10 mouse cellular contexts compared by ENCODE assay signal in the genomic region with DNA sequence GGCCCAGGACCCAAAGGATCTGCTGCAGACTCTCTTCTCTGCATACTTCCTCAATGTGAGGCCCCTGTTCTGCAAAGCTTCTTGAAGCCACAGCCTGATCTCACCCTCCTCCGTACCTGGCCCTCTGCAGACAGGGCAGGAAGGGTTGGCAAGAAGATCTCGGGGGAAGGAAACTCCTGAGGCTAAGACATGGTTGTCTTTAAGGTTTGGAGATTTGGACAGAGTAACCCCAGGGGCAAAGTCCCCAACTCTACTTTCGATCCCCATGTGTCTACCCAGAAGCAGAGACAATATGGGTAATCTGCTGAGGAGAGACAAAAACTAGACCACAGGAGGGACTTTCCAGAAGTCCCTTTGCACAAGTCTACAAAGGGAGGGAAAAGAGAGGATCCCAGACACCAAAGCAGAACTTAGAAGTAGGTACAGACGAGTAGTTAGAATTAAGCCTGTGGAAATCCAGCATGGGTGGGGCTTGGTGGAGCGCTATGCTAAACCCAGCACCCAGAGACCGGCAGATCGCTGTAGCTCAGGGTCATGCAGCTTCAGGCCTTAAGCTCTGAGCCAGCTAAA. TPM values are rescaled to one million over a fixed set of nuclear protein-coding genes. Genes with fewer than 3 reads are reported as not detected.
DNase-seq lines count a peak whose midpoint lies in the region; ATAC-seq and TF ChIP-seq lines count a peak whose summit lies in the region.
"Had no signal": no experiment of that assay in that cellular context is flagged by ENCODE, and none has a peak within 500 bp of the region (broad histone marks: within the 10 kb centered on the region; RNA-seq: fewer than 3 reads in every experiment).

No protein-coding gene starts in this region.

- H3K4me3 ChIP-seq in heart, embryonic 13.5 days: no peak overlapping the region
- H3K4me3 ChIP-seq in embryonic facial prominence, embryonic 14.5 days (ENCODE audit: low read depth, low read length): no peak overlapping the region
- H3K4me3 ChIP-seq in liver, postnatal 0 days (ENCODE audit: low read depth, low read length): no peak overlapping the region
- no peak overlapping the region for H3K4me3 ChIP-seq in midbrain, embryonic 13.5 days (replicated peaks)
- no peak overlapping the region for H3K4me3 ChIP-seq in hindbrain, embryonic 16.5 days (ENCODE audit: low read length)
- H3K4me3 ChIP-seq: erythroblast, embryonic 14.5 days had no signal

- H3K9ac ChIP-seq in heart, embryonic 13.5 days: peak overlapping the region; percentile 54; the same call in 1 of the 2 replicates
- H3K9ac ChIP-seq in embryonic facial prominence, embryonic 14.5 days (ENCODE audit: low read depth, low read length): peak overlapping the region; percentile 26; the same call in 1 of the 2 replicates
- no peak overlapping the region for H3K9ac ChIP-seq in liver, postnatal 0 days (replicated peaks)
- no peak overlapping the region for H3K9ac ChIP-seq in midbrain, embryonic 13.5 days (replicated peaks)
- H3K9ac ChIP-seq in hindbrain, embryonic 16.5 days (ENCODE audit: low read depth, low read length): no peak overlapping the region

- H3K9me3 ChIP-seq in heart, embryonic 13.5 days: no peaks in the 10 kb centered on the region
- no peaks in the 10 kb centered on the region for H3K9me3 ChIP-seq in embryonic facial prominence, embryonic 14.5 days (ENCODE audit: control insufficient read depth, low read length)
- no peaks in the 10 kb centered on the region for H3K9me3 ChIP-seq in liver, postnatal 0 days (ENCODE audit: low read length)
- H3K9me3 ChIP-seq in midbrain, embryonic 13.5 days: no peaks in the 10 kb centered on the region
- H3K9me3 ChIP-seq in hindbrain, embryonic 16.5 days (ENCODE audit: control insufficient read depth, low read length): no peaks in the 10 kb centered on the region

- H3K27ac ChIP-seq in heart, embryonic 13.5 days (replicated peaks): peak overlapping the region; percentile 73; the same call in 1 of the 2 replicates
- peak overlapping the region; percentile 86 for H3K27ac ChIP-seq in embryonic facial prominence, embryonic 14.5 days (replicated peaks; ENCODE audit: low read depth, low read length)
- H3K27ac ChIP-seq in liver, postnatal 0 days (ENCODE audit: low read depth): 0 out of 2 replicates have a peak overlapping the region, but pooled peaks have one; percentile 11
- no peak overlapping the region for H3K27ac ChIP-seq in midbrain, embryonic 13.5 days
- no peak overlapping the region for H3K27ac ChIP-seq in hindbrain, embryonic 16.5 days (ENCODE audit: low read depth, low read length)

- no peaks in the 10 kb centered on the region for H3K36me3 ChIP-seq in heart, embryonic 13.5 days
- H3K36me3 ChIP-seq in embryonic facial prominence, embryonic 14.5 days (ENCODE audit: control insufficient read depth, insufficient read depth, low read length): no peaks in the 10 kb centered on the region
- H3K36me3 ChIP-seq in liver, postnatal 0 days (replicated peaks; ENCODE audit: insufficient read depth, low read length): no peaks in the 10 kb centered on the region
- no peaks in the 10 kb centered on the region for H3K36me3 ChIP-seq in midbrain, embryonic 13.5 days
- no peaks in the 10 kb centered on the region for H3K36me3 ChIP-seq in hindbrain, embryonic 16.5 days (ENCODE audit: control insufficient read depth, insufficient read depth, low read length)

- no peaks in the 10 kb centered on the region for H3K27me3 ChIP-seq in heart, embryonic 13.5 days (replicated peaks)
- no peaks in the 10 kb centered on the region for H3K27me3 ChIP-seq in embryonic facial prominence, embryonic 14.5 days (replicated peaks; ENCODE audit: control insufficient read depth, insufficient read depth, low read length)
- no peaks in the 10 kb centered on the region for H3K27me3 ChIP-seq in liver, postnatal 0 days (ENCODE audit: insufficient read depth, low read length)
- 0 out of 2 replicates have a peak, but pooled peaks cover 2% of the 10 kb centered on the region for H3K27me3 ChIP-seq in midbrain, embryonic 13.5 days
- no peaks in the 10 kb centered on the region for H3K27me3 ChIP-seq in hindbrain, embryonic 16.5 days (replicated peaks; ENCODE audit: control insufficient read depth, insufficient read depth, low read length)

- TF ChIP-seq EP300 in liver, postnatal 0 days (IDR thresholded peaks at IDR 0.05; ENCODE audit: low read depth): no peak

- H3K4me2 ChIP-seq in heart, embryonic 13.5 days: no peak overlapping the region
- H3K4me2 ChIP-seq in embryonic facial prominence, embryonic 14.5 days (ENCODE audit: low read depth, low read length): peak overlapping the region; percentile 15; the same call in 1 of the 2 replicates
- H3K4me2 ChIP-seq in liver, postnatal 0 days (ENCODE audit: low read depth, low read length): no peak overlapping the region
- H3K4me2 ChIP-seq in midbrain, embryonic 13.5 days (replicated peaks): no peak overlapping the region
- H3K4me2 ChIP-seq in hindbrain, embryonic 16.5 days (ENCODE audit: low read length): no peak overlapping the region

- no peak for TF ChIP-seq CTCF in liver, postnatal 0 days (IDR thresholded peaks at IDR 0.05; ENCODE audit: low read depth)

- H3K4me1 ChIP-seq in heart, embryonic 13.5 days: peaks cover 55% of the 10 kb centered on the region
- H3K4me1 ChIP-seq in embryonic facial prominence, embryonic 14.5 days (ENCODE audit: control insufficient read depth, insufficient read depth, low read length): peaks cover 52% of the 10 kb centered on the region
- peaks cover 42% of the 10 kb centered on the region for H3K4me1 ChIP-seq in liver, postnatal 0 days (ENCODE audit: insufficient read depth)
- H3K4me1 ChIP-seq in midbrain, embryonic 13.5 days (replicated peaks): peaks cover 42% of the 10 kb centered on the region
- peaks cover 21% of the 10 kb centered on the region for H3K4me1 ChIP-seq in hindbrain, embryonic 16.5 days (ENCODE audit: control insufficient read depth, insufficient read depth, low read depth, low read length)

- no peak for ATAC-seq in heart, embryonic 13.5 days (ENCODE audit: extremely low read depth, insufficient number of reproducible peaks, low FRiP score, low TSS enrichment)
- ATAC-seq in embryonic facial prominence, embryonic 14.5 days (ENCODE audit: low read depth): no peak
- no peak for ATAC-seq in liver, postnatal 0 days
- no peak for ATAC-seq in midbrain, embryonic 13.5 days
- no peak for ATAC-seq in hindbrain, embryonic 16.5 days

- 72% methylated on average over 7 of the region's 7 CpGs for WGBS in heart, embryonic 13.5 days
- WGBS in embryonic facial prominence, embryonic 14.5 days: 63% methylated on average over 7 of the region's 7 CpGs
- WGBS in liver, postnatal 0 days (ENCODE audit: insufficient replicate concordance): 40% methylated on average over 7 of the region's 7 CpGs
- 81% methylated on average over 7 of the region's 7 CpGs for WGBS in midbrain, embryonic 13.5 days
- WGBS in hindbrain, embryonic 16.5 days: 82% methylated on average over 7 of the region's 7 CpGs

- no peak for DNase-seq in heart, adult 8-10 months (ENCODE audit: low spot score)
- peak; percentile 66 to 70 for DNase-seq in B cell, adult 2 months
- DNase-seq in embryonic facial prominence, embryonic 14.5 days (ENCODE audit: low spot score): no peak
- DNase-seq in liver, postnatal 0 days: no peak
- DNase-seq in cerebellum, postnatal 25 days: no peak

RNA-seq across cellular contexts. Expression of a gene that starts 3.9 kb away (rescaled TPM):
- 86.7 and 97.1 TPM in 2 replicates for polyA plus RNA-seq in heart, embryonic 13.5 days (2015; fragmentation: Nextera tagmentation; extraction: Ambion mirVana)
- 100 to 1,000 TPM; 112 to 127 (median 118) TPM for total RNA-seq in heart, adult 8-10 months (2022)
- polyA plus RNA-seq in embryonic facial prominence, embryonic 14.5 days (2014; fragmentation: Nextera tagmentation; extraction: Ambion mirVana): 426 and 482 TPM in 2 replicates
- 68.4 and 73.4 TPM in 2 replicates for polyA plus RNA-seq in liver, postnatal 0 days (2015; fragmentation: Nextera tagmentation; extraction: Ambion mirVana)
- 21.4 and 23.4 TPM in 2 replicates for polyA plus RNA-seq in midbrain, embryonic 13.5 days (2015; fragmentation: Nextera tagmentation; extraction: Ambion mirVana)
- 62.3 and 70.4 TPM in 2 replicates for polyA plus RNA-seq in hindbrain, embryonic 16.5 days (2015; fragmentation: Nextera tagmentation; extraction: Ambion mirVana)

RNA-seq across cellular contexts. Expression of a gene that starts 18.6 kb away (rescaled TPM):
- polyA plus RNA-seq in heart, embryonic 13.5 days (2015; fragmentation: Nextera tagmentation; extraction: Ambion mirVana): 9.9 and 10.1 TPM in 2 replicates
- total RNA-seq in heart, adult 8-10 months (2022): under 1 TPM; 0.28 to 0.44 (median 0.33) TPM
- 21.5 and 24.7 TPM in 2 replicates for polyA plus RNA-seq in embryonic facial prominence, embryonic 14.5 days (2014; fragmentation: Nextera tagmentation; extraction: Ambion mirVana)
- 0.37 and 0.51 TPM in 2 replicates for polyA plus RNA-seq in liver, postnatal 0 days (2015; fragmentation: Nextera tagmentation; extraction: Ambion mirVana)
- 49.5 and 51.5 TPM in 2 replicates for polyA plus RNA-seq in midbrain, embryonic 13.5 days (2015; fragmentation: Nextera tagmentation; extraction: Ambion mirVana)
- polyA plus RNA-seq in hindbrain, embryonic 16.5 days (2015; fragmentation: Nextera tagmentation; extraction: Ambion mirVana): 20.4 and 22.1 TPM in 2 replicates

RNA-seq across cellular contexts. Expression of a gene that starts 34.5 kb away (rescaled TPM):
- polyA plus RNA-seq in heart, embryonic 13.5 days (2015; fragmentation: Nextera tagmentation; extraction: Ambion mirVana): 1.1 and 1.5 TPM in 2 replicates
- total RNA-seq in heart, adult 8-10 months (2022): not detected
- polyA plus RNA-seq in embryonic facial prominence, embryonic 14.5 days (2014; fragmentation: Nextera tagmentation; extraction: Ambion mirVana): 33.8 and 38.0 TPM in 2 replicates
- 0.13 and 0.29 TPM in 2 replicates for polyA plus RNA-seq in liver, postnatal 0 days (2015; fragmentation: Nextera tagmentation; extraction: Ambion mirVana)
- not detected in 2 replicates for polyA plus RNA-seq in midbrain, embryonic 13.5 days (2015; fragmentation: Nextera tagmentation; extraction: Ambion mirVana)
- polyA plus RNA-seq in hindbrain, embryonic 16.5 days (2015; fragmentation: Nextera tagmentation; extraction: Ambion mirVana): 0.15 TPM in 1 of 2 replicates, not detected in the other
- total RNA-seq: layer of hippocampus, adult 18-20 months had no signal
- polyA plus RNA-seq: erythroblast, embryonic 14.5 days had no signal

RNA-seq across cellular contexts. Expression of a gene that starts 39.2 kb away (rescaled TPM):
- polyA plus RNA-seq in heart, embryonic 13.5 days (2015; fragmentation: Nextera tagmentation; extraction: Ambion mirVana): 131 and 150 TPM in 2 replicates
- total RNA-seq in heart, adult 8-10 months (2022): 100 to 1,000 TPM; 104 to 116 (median 107) TPM
- 97.9 and 107 TPM in 2 replicates for polyA plus RNA-seq in embryonic facial prominence, embryonic 14.5 days (2014; fragmentation: Nextera tagmentation; extraction: Ambion mirVana)
- 104 and 106 TPM in 2 replicates for polyA plus RNA-seq in liver, postnatal 0 days (2015; fragmentation: Nextera tagmentation; extraction: Ambion mirVana)
- 181 and 182 TPM in 2 replicates for polyA plus RNA-seq in midbrain, embryonic 13.5 days (2015; fragmentation: Nextera tagmentation; extraction: Ambion mirVana)
- 184 and 218 TPM in 2 replicates for polyA plus RNA-seq in hindbrain, embryonic 16.5 days (2015; fragmentation: Nextera tagmentation; extraction: Ambion mirVana)

RNA-seq across cellular contexts. Expression of a gene that starts 39.9 kb away (rescaled TPM):
- polyA plus RNA-seq in heart, embryonic 13.5 days (2015; fragmentation: Nextera tagmentation; extraction: Ambion mirVana): 33.1 and 34.1 TPM in 2 replicates
- total RNA-seq in heart, adult 8-10 months (2022): 10 to 100 TPM; 68.8 to 90.5 (median 77.6) TPM
- polyA plus RNA-seq in embryonic facial prominence, embryonic 14.5 days (2014; fragmentation: Nextera tagmentation; extraction: Ambion mirVana): 46.3 and 50.0 TPM in 2 replicates
- 12.5 and 13.5 TPM in 2 replicates for polyA plus RNA-seq in liver, postnatal 0 days (2015; fragmentation: Nextera tagmentation; extraction: Ambion mirVana)
- polyA plus RNA-seq in midbrain, embryonic 13.5 days (2015; fragmentation: Nextera tagmentation; extraction: Ambion mirVana): 39.1 and 46.7 TPM in 2 replicates
- polyA plus RNA-seq in hindbrain, embryonic 16.5 days (2015; fragmentation: Nextera tagmentation; extraction: Ambion mirVana): 40.1 and 44.4 TPM in 2 replicates

Comparison
In these comparisons a context has a peak if more than half of its experiments do, and no peak if none do; other contexts are left out.
1. H3K27ac ChIP-seq: peak in heart, embryonic 13.5 days (single experiment), embryonic facial prominence, embryonic 14.5 days (single experiment) and liver, postnatal 0 days (single experiment); none in midbrain, embryonic 13.5 days (single experiment) and hindbrain, embryonic 16.5 days (single experiment).
2. H3K9ac ChIP-seq: peak in heart, embryonic 13.5 days (single experiment) and embryonic facial prominence, embryonic 14.5 days (single experiment); none in liver, postnatal 0 days (single experiment), midbrain, embryonic 13.5 days (single experiment) and hindbrain, embryonic 16.5 days (single experiment).
3. DNase-seq: peak in B cell, adult 2 months (2 of 2); none in heart, adult 8-10 months (single experiment), embryonic facial prominence, embryonic 14.5 days (single experiment), liver, postnatal 0 days (single experiment) and cerebellum, postnatal 25 days (0 of 2).
4. RNA of a gene that starts 34.5 kb away (polyA plus RNA-seq): 33.8 to 38.0 TPM in embryonic facial prominence, embryonic 14.5 days; 1.1 to 1.5 TPM in heart, embryonic 13.5 days, 0.13 to 0.29 TPM in liver, postnatal 0 days, 0.15 TPM in hindbrain, embryonic 16.5 days and not detected in midbrain, embryonic 13.5 days; every median in the first group is over 10 times any median in the second.